Mouse (Mus musculus): ENCODE data around the gene Rsu1.
A peak's percentile ranks its signal among the peaks of the same experiment; 100 is the strongest.

Gene Rsu1

DNA sequence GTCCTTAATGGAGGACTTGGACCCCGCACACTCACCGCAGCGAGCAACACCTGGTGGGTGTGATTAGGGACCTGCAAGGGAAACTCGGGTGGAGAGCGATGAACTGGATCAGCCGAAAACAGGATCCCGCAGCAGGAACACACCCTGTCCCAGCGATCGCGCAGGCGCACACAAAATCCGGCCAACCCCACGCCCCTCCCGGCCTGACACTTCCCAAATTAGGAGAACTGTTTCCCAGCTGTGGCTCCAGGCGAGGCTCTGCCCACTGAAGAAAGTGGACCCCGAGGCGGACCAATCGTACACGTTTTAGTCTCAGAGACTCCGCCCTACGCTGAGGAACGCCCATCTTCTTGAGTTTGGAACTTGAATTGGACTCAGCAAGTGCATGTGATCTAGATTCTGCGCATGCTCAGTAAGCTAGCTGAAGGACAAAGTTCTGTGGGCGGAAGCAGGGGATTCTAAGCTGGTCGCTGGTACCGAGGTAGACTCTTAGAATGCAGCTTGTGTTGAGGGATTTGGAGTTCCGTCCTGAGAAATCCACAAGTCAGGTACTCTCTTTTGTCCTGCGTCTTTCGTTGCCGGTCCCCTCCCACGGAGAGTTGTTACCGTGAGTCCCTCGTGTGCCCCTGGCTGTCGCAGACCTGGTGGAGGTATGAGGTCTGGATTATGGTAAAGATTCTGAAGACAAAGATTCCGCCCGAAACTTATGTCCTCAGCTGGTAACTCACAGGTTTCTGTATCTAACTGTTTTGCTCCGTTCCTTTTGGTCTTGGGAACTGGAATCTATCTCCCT is at the start of gene Rsu1:
Gene Rsu1 (minus strand): TSS at position 251 of the 793 bp plus-strand sequence.
- peak; percentile 78 for DNase-seq (ENCODE audit: low spot score)

DNA sequence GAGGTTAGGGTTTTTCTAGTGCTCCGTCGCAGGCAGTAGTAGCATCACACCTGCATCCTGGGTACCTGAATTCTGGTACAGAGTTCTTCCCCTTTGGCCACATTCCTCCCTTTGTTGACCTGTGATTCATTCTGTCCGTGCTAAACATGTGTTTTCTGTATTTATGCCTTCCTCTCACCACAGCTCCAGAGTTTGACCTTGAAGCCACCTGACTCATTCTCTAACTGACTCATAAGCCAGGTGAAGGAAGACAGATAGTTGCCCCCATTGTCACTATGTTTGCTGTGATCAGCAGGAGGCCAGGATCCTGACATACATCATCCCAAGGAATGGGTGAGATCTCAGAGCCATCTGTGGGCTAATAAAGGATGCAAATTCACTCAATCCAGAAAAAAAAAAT is 32.2 kb upstream of the Rsu1 start:
- no peak for DNase-seq (ENCODE audit: low spot score)

DNA sequence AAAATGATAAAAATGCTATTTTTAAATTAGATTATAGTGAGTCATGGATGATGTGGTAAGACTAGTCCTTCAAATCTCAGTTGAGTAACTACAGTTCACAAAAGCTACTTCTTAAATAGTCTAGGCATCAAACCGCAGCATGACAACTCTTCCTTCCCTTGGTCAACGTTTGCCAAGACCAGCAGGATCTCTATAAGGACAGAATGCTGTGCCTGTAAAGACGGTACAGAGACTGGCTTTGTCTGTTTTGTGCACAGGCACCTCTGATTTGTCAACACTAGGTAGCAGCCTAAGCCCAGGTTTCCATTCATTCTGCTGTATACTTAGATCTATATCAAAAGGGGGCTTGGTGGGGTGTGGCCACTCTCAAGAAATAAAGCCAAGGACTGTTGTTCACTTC is 27.8 kb upstream of the Rsu1 start:
- DNase-seq (ENCODE audit: low spot score) = no peak

DNA sequence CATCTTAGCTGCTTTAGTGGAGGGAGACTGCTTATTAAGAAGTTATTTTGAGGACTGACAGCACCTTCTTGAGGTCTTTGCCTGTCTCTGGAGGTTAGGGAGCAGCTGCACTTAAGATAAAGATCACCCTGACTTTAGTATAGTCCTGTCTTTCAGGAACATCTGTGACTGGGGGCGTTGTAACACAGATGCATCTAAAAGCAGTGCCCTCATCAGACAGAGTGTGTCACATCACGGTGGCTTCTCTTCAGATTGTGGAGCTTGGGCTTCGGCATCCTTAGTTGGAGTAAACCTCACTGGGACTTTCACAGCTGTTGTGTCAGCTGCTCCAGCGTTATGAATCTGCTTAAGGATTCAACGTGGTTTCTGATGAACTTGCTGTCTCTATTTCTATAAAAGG is 26.5 kb upstream of the Rsu1 start:
- DNase-seq (ENCODE audit: low spot score) = no peak

DNA sequence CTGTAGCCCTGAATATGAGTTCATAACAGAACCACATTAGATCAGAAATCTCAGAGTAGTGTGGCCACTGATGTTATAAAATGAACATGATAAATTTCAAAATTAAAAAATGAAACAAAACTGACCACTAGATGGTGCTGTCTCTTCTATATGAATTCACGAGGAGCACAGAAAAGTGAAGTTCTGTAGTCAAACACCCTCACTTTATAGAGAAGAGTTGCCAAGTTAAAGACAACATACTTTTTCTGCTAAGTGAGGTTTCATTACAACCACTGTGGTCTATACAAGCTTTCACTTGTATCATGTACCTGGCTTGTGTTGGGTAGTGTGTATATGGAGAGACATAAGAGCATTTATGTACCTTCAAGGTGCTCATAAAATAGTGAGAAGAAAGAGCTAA is 19.4 kb upstream of the Rsu1 start:
- DNase-seq (ENCODE audit: low spot score) = no peak

DNA sequence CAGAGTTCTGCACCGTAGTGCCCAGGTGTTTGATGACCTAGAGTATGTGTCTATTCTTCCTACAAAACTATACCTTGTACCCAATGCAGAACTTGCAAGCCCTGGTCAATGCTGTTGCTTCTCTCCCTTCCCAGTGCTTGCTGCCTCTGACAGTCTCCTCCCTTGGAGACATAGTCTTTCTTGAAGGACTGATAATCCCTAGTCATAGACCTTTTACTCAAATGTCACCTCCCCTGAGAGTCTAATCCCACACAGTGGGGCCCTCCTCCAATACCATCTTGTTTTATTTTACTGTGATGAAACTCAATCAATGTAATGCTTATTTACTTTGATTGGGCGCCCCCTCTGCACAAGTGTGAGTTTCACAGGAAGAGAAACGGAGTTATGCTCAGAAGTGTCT is 18.9 kb upstream of the Rsu1 start:
- DNase-seq (ENCODE audit: low spot score) = no peak

DNA sequence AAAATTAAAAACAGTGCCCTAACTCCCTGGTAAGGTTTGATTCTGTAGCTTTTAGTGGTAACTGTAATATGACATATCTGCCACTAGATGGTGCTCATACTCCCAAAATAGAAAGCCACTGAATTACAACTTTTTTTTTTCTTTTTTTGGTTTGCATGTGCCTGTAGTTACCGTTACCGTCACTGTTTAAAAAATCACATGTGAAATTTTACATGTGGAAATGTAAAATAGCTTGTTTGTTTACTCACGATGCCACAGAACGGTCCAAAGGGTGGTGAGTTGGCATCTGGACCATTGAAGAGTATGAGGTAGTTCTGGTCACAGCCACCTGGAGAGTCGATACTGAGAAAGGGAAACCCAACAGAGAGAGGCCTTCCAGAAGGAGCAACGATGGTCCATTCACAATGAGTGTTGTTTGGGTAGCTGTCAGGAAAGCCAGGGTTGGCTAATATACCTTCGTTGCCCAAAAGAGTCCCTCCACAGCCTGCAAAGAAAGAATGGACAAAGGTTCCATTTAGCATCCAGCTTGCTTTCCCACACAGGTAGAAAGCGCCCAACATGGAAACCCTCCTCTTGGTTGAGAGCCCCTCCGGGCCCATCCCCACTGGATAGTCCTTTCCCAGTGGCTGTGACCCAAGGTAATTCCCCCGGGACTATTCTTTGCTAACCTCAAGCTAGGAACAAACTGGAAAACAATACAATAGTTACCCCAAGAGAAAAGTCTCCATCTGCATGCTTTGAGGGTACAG is 7.1 kb upstream of the Rsu1 start:
- no peak for DNase-seq (ENCODE audit: low spot score)

DNA sequence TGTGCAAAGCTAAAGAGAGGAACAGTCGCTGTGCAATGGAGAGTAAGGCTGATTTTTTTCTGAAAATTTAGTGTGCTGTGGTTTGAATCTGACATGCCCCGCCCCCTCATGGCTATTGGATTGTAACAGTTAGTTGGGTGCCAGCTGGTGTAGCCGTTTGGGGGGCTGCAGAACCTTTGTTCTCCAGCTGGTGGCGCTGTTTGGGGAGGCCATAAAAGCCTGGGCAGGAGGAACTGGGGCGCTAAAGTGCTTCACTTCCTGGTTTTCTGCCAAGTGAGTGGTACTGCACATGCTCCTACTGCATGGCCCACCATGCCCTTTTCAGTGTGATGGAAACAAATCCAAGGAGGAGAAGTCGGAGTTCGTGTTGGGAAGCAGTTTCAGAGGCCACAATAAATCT is 4.7 kb upstream of the Rsu1 start:
- DNase-seq (ENCODE audit: low spot score) = no peak

DNA sequence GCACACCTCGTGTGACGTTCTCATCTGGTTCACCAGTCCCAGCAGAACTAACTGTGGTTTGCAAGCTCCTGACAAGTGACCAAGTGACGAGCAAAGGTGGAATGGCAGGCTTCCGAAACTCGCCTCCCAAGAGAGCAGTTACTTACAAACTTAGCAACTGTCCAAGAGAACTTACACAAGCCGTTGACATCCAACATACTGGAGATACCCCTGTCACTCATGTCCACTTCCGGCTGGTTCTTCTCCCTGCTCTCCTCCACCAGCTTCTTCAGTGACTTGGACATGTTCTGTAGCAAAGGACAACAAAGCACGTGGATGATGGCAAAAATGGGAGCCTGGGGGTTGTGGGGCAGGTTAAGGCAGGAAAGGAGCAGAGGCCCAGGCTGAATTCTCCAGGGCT is 479 bp downstream of the Rsu1 start:
- no peak for DNase-seq (ENCODE audit: low spot score)

DNA sequence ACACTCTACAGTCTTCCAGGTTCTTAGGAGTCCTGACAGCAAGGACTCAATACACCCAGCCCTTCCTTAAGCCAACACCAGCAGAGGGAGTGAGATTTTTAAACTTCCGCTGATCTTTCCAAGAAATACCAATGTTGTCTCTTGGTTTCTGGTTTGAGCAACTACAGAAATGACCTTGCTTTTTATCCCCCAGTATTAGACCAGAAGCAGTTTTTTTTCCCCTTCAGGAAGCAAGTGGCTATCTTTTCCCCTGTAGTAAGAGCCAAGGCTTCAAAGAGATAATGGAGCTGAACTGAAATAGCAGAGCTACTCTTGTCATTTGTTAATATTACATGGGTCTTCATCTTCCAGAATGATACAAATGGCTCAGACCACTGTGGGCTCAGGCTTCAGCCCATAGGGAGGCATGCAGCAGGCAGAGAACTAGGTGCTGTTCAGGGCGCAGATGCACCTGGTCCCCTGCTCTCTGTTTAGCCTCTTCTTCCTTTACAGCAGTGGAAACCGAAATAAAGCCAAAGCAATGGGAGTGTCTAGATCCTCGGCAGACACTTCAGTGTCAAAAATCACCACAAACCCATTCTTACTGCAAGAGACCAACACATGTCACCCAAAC is 2.4 kb downstream of the Rsu1 start:
- DNase-seq (ENCODE audit: low spot score) = no peak

DNA sequence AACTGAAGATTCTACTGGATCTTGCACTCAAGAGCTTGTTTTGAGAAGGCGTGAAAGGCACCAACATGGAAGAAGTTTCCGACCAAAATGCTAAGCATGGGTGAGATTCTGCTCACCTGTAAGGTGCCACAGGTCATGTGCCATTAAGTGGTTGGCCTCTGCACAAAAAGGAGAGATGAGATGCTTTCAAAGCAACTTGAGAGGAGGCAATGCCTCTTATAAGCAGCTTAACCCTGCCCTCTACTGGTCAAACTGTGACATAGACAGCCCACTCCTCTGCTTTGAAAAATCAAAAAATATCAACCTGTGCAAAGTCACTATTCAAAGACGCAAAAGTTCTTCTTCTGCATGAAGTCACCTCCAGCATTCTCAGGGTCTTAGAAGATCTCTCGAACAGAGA is 6.3 kb downstream of the Rsu1 start:
- no peak for DNase-seq (ENCODE audit: low spot score)

DNA sequence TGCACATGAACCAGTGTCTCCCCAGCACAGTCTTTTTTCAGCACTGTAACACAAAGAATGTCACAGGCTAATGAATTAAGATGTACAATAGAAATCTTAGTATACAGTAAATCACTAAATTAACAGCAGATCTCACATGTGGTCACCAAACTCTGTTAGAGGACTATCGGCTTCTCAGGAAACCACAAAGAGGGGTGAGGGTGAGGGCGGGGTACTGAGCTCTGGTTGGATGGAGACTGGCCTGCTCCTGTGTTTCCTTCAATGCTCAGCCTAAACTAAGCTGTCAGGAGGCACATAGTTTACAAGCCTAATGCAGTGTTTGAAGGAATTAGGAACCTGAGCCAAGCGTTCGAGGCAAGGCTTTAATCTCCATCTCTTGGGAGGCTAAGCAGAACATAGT is 8.1 kb downstream of the Rsu1 start:
- DNase-seq (ENCODE audit: low spot score) = no peak

DNA sequence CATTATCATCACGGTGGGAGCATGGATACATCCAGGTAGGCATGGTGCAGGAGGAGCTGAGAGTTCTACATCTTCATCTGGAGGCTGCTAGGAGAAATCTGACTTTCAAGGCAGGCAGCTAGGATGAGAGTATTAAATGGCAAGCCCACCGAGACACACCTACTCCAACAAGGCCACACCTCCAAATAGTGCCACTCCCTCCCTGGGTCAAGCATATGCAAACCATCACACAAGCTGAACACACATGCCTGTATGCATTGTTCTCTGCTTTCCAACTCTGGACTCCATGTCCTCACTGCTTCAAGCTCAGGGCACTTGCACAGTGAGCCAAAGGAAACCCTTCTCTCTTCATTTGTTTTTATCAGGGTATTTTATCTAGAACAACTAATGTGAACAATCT is 12.6 kb downstream of the Rsu1 start:
- DNase-seq (ENCODE audit: low spot score) = no peak

DNA sequence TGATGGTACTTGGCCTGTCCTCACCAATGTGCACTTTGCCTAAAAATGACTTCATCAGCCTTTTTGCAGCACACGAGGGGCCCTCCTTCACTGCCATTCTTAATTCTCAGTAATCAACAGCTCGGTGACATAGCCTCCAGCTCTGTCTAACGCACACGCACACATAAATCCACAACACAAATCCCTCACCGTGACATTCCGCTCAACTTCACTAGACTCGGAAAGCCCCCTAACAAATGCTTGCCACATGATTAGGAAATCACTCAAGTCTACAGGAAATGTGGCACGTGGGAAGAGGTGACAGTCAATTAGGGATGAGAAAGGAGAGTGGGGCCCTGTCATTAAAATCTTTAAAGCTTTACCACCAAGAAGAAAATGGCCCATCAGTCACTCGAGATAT is 30.5 kb downstream of the Rsu1 start:
- no peak for DNase-seq (ENCODE audit: low spot score)

DNA sequence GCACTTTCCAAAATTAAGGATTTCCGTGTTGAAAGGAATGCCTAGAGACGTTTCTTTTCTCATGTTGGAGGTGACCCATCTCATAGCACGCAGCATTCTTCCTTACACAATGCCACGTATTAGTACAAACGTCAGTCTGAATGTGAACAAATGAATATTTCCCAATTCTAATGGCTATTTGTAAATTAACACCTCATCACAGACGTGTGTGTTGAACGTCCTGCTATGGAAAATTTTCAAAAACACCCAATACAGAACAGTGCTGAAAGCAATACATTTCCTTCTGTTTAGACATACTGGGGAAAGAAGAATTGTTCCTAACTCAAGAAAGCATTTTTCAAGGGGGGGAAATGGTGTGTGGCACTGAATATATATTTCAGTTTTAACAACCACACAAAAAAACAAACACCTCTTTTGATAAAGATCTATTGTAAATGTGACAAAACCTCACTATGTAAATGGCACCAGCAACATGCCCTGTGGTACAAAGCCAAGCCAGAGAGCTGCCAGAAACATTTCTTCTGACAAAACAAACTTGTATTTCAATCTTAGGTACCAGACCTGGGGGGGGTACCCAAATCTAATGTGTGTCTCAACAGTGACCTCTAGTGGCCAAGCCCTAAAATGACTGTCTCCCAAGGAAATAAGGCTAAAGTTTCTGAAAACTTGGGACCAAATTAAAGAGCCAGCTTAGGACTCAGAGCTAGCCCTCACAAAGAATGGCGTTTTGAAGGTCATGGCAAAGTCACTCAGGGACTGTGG is 33.9 kb downstream of the Rsu1 start:
- DNase-seq (ENCODE audit: low spot score) = no peak

DNA sequence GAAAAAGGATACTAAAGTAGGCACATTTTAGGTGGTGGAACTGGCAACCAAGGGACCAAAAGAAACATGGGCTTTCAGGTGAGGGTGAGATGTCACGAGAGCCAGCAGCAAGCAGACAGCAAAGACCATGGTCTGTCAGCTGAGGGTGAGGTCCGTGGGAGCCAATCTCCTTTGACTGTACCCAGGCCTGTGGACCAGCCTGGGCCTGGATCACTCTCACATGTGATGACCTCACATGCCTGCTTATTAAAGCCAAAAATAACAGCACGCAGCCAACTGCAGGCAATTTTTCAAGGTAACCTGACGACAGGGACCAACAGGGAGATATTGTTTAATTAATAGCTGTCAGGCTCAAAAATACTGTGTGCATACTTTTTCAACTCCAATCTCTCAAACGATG is 35.5 kb downstream of the Rsu1 start:
- no peak for DNase-seq (ENCODE audit: low spot score)

DNA sequence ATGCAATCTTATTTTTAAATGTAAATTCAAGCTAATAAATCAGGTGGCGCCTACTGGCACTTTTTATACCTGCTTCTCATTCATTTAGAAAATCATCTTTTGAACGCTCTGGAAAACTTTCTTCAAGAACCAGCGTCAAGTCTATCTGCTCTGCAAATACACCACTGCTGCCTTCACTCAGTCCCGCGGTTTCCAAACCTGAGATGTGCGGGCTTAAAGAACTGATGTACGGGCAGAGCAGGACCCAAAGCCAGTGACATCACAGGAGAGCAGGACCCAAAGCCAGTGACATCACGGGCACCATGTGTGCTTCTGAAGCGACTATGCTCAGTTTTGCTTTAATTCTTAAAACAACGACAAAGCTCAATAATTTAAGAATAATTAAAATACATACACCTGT is 36.4 kb downstream of the Rsu1 start:
- no peak for DNase-seq (ENCODE audit: low spot score)

DNA sequence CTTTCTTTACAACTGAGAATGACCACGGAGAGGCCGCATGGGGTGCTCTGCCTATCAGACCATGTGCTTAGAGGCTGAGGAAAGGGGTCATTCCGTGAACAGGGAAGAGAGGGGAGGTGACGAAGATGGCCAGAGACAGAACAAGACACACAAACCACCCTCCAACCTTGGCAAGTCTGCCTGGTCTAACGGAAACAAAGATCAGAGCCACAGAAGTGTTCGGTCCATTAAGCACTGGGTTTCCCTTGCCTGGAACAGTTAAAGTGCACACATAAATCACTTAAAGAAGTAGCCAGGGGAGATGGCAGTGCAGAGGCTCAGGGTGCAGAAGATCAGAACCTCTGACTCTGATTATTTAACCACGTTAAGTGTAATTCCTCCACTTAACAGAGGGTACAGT is 37.3 kb downstream of the Rsu1 start:
- no peak for DNase-seq (ENCODE audit: low spot score)

DNA sequence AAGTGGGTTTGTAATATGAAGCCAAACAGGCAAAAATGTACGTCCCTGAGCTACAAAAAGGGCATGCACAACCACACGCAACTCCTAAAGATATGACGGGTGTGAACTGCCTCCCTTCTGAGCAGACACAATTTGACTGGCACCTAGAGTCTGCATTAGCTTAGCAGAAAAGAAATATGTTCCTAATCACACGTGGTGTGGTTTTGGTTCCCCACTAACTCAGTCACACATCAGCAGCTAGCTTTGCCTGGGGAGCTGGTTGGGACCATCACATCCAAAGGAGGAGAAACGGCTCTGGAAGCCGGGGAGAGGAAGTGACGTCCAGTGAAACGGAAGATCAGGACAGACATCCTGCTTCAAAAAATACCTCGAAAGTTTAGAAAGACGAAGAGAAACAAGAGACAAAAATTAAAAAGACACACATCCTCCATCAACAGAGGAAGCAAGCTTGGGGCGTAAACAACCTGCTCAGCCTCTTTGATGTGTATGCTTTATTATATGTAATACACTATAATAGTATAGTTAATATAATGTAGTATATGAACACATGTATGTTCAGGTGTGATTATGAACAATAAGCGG is 37.9 kb downstream of the Rsu1 start:
- DNase-seq (ENCODE audit: low spot score) = no peak

DNA sequence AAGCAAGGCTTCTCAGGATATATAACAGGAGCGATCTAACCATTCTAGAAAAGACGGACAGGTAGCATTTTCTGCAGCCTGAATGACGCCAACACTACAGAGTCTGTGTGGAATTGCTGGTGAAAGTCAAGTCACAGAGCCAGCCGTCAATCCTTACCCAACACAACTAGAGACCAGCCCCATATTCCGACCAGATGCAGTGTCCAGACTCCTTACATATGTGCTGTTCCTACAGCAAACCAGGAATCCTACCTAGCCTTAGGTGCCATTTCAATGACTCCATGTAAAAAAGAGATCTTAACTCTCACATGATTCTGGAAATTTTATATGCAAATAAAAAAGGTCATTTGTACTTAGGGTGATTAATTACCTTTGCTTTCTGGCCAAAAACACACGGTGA is 38.9 kb downstream of the Rsu1 start:
- DNase-seq (ENCODE audit: low spot score) = no peak

DNA sequence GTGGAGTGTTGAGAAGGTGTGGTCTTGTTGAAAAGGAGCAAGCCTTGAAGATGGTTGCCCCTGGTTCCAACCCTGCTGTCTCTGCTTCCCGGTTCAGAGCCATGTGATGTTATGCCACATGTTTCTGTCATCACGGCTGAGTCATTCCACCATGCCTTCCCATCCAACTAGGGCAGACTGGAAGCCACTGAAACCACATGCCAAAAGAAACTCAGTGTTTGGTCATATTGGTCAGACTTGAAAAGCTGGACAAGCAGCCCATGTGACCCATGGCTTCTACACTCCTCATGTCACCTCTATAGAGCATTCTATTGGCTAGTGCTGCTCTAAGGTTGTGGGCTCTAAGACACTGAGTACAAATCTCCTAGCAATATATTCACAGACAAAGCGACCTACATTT is 41.5 kb downstream of the Rsu1 start:
- no peak for DNase-seq (ENCODE audit: low spot score)

DNA sequence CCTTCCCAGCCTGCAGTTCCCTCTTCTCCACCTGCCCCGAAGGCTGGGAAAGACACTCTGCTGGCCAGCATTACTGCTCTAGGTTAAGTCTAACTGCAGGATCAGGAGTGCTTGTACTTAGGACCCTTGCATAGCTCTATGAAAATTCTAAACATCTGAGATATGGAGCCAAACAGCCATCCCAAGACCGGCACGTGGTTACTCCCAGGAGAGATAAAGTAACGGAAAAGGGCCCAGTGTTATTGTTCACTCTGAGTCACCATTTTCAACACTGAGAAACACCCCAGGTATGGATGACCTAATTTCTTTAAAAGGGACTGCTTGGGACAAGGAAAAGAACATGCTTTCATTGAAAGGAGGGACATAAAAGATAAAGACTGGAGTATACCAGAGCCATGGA is 45.2 kb downstream of the Rsu1 start:
- no peak for DNase-seq (ENCODE audit: low spot score)

Data from urinary bladder, postnatal 10 days (tissue).